Comparison of ENCODE assay signal across 9 mouse cellular contexts in genomic region chr13:59144321-59144856, GRCm38 (mm10).
DNase-seq lines count a peak whose midpoint lies in the region; ATAC-seq lines count a peak whose summit lies in the region.
"Had no signal": no experiment of that assay in that cellular context is flagged by ENCODE, and none has a peak within 500 bp of the region (broad histone marks: within the 10 kb centered on the region; RNA-seq: fewer than 3 reads in every experiment).

No protein-coding gene starts in this region.

- H3K4me1 ChIP-seq in hindbrain, embryonic 11.5 days (replicated peaks; ENCODE audit: control insufficient read depth, insufficient read depth, low read length): peaks cover 2% of the 10 kb centered on the region; the same call in 1 of the 2 replicates
- H3K4me1 ChIP-seq in midbrain, embryonic 10.5 days: peaks cover 38% of the 10 kb centered on the region

- H3K9me3 ChIP-seq in hindbrain, embryonic 11.5 days (ENCODE audit: control insufficient read depth, low read length): no peaks in the 10 kb centered on the region
- H3K9me3 ChIP-seq in midbrain, embryonic 10.5 days (replicated peaks): no peaks in the 10 kb centered on the region
- H3K9me3 ChIP-seq: embryonic facial prominence, embryonic 13.5 days had no signal

- H3K36me3 ChIP-seq in hindbrain, embryonic 11.5 days (ENCODE audit: control insufficient read depth, insufficient read depth, low read length): no peaks in the 10 kb centered on the region
- no peaks in the 10 kb centered on the region for H3K36me3 ChIP-seq in midbrain, embryonic 10.5 days
- H3K36me3 ChIP-seq: embryonic facial prominence, embryonic 13.5 days had no signal

- peak overlapping the region; percentile 87 for H3K27ac ChIP-seq in hindbrain, embryonic 11.5 days (ENCODE audit: low read depth, low read length)
- H3K27ac ChIP-seq in midbrain, embryonic 10.5 days (replicated peaks): peak overlapping the region; percentile 77
- H3K27ac ChIP-seq: embryonic facial prominence, embryonic 13.5 days had no signal

- no peak overlapping the region for H3K4me2 ChIP-seq in hindbrain, embryonic 11.5 days (replicated peaks; ENCODE audit: low read depth, low read length)
- H3K4me2 ChIP-seq: embryonic facial prominence, embryonic 13.5 days had no signal

- peak; percentile 94 for ATAC-seq in hindbrain, embryonic 11.5 days (ENCODE audit: low FRiP score)
- ATAC-seq: lung, postnatal 0 days had no signal

- WGBS in hindbrain, embryonic 11.5 days: 51% methylated on average over 11 of the region's 11 CpGs
- 79% methylated on average over 11 of the region's 11 CpGs for WGBS in midbrain, embryonic 10.5 days

- no peak overlapping the region for H3K4me3 ChIP-seq in hindbrain, embryonic 11.5 days (ENCODE audit: low read depth, low read length)
- H3K4me3 ChIP-seq in midbrain, embryonic 10.5 days: no peak overlapping the region
- H3K4me3 ChIP-seq: embryonic facial prominence, embryonic 13.5 days had no signal

- peak overlapping the region; percentile 42; the same call in 1 of the 2 replicates for H3K9ac ChIP-seq in hindbrain, embryonic 11.5 days (ENCODE audit: low read depth, low read length)
- H3K9ac ChIP-seq: embryonic facial prominence, embryonic 13.5 days had no signal

- DNase-seq in retina, postnatal 1 day: peak; percentile 77
- no peak for DNase-seq in retina, embryonic 14.5 days (ENCODE audit: low spot score)
- peak; percentile 67 for DNase-seq in hindbrain, embryonic 11.5 days (ENCODE audit: low spot score)
- DNase-seq in midbrain, embryonic 10.5 days (ENCODE audit: low spot score): peak; percentile 22
- no peak for DNase-seq in ovary, adult 18-20 months (ENCODE audit: low spot score)
- DNase-seq in spleen, postnatal 4 days (ENCODE audit: low spot score in 2 of 2): no peak
- no peak for DNase-seq in thymus, postnatal 4 days

- no peaks in the 10 kb centered on the region for H3K27me3 ChIP-seq in hindbrain, embryonic 11.5 days (ENCODE audit: control insufficient read depth, insufficient read depth, low read length)
- H3K27me3 ChIP-seq in midbrain, embryonic 10.5 days (ENCODE audit: low read depth, poor library complexity, severe bottlenecking): no peaks in the 10 kb centered on the region
- H3K27me3 ChIP-seq: embryonic facial prominence, embryonic 13.5 days had no signal

Comparison
In these comparisons a context has a peak if more than half of its experiments do, and no peak if none do; other contexts are left out.
1. DNase-seq: peak in retina, postnatal 1 day (single experiment), hindbrain, embryonic 11.5 days (single experiment) and midbrain, embryonic 10.5 days (single experiment); none in retina, embryonic 14.5 days (single experiment), ovary, adult 18-20 months (single experiment), spleen, postnatal 4 days (0 of 2) and thymus, postnatal 4 days (single experiment).